Mouse (Mus musculus) MEL (cell line): ENCODE data around the gene Scamp1. TPM values are rescaled to one million over a fixed set of nuclear protein-coding genes. Genes with fewer than 3 reads are reported as not detected.

Experiments
- DNase-seq: peaks from one replicate; pipeline ENCODE4 v3.0.0; 2011; ENCODE audit warnings: low read depth, low spot score
- H3K27ac ChIP-seq: 2 replicates; pipeline ENCODE4 v1.5.1; 2012; ENCODE audit warnings: low read depth, mild to moderate bottlenecking, control low read depth, low read length, moderate library complexity; ENCODE audit not compliant: control insufficient read depth
- H3K27me3 ChIP-seq, 2 experiments: fragments of 150-350 bp in 1 of 2; sonication (generic) in 1 of 2; 2 replicates each; pipeline ENCODE4 v1.6.1; 2012; ENCODE audit warnings: low read length in 2 of 2, mild to moderate bottlenecking in 2 of 2, improper control_type of control experiment in 1 of 2, moderate library complexity in 1 of 2; ENCODE audit not compliant: insufficient read depth in 2 of 2, control insufficient read depth in 1 of 2
- H3K36me3 ChIP-seq, 2 experiments: 2 replicates each; pipeline ENCODE4 v1.6.1; 2012 to 2014; ENCODE audit warnings: low read length in 2 of 2, improper control_type of control experiment in 1 of 2, inconsistent platforms in 1 of 2, mild to moderate bottlenecking in 1 of 2; ENCODE audit not compliant: insufficient read depth in 2 of 2, control insufficient read depth in 1 of 2
- H3K4me1 ChIP-seq, 2 experiments: fragments of 150-350 bp in 1 of 2; sonication (generic) in 1 of 2; 2 replicates each; pipeline ENCODE4 v1.6.1; 2012; ENCODE audit warnings: low read length in 2 of 2, improper control_type of control experiment in 1 of 2, mild to moderate bottlenecking in 1 of 2; ENCODE audit not compliant: insufficient read depth in 2 of 2, control insufficient read depth in 1 of 2
- H3K4me3 ChIP-seq, 2 experiments: fragments of 150-350 bp in 1 of 2; sonication (generic) in 1 of 2; 2 replicates each; pipeline ENCODE4 v1.5.1; 2012; ENCODE audit warnings: low read depth in 2 of 2, low read length in 2 of 2, mild to moderate bottlenecking in 2 of 2, moderate library complexity in 2 of 2, control low read depth in 1 of 2, improper control_type of control experiment in 1 of 2; ENCODE audit not compliant: control insufficient read depth in 1 of 2, insufficient read depth in 1 of 2
- H3K79me2 ChIP-seq: 2 replicates; pipeline ENCODE4 v1.6.1; 2012; ENCODE audit warnings: mild to moderate bottlenecking, low read length, moderate library complexity; ENCODE audit not compliant: control insufficient read depth, poor library complexity, insufficient read depth
- H3K9ac ChIP-seq: 2 replicates; pipeline ENCODE4 v1.6.1; 2012; ENCODE audit warnings: low read depth, mild to moderate bottlenecking, control low read depth, low read length, moderate library complexity; ENCODE audit not compliant: control insufficient read depth, poor library complexity, severe bottlenecking
- H3K9me3 ChIP-seq: fragments of 150-350 bp; sonication (generic); replicated peaks from 2 replicates; pipeline ENCODE4 v1.6.1; 2012; ENCODE audit warnings: mild to moderate bottlenecking, low read length, improper control_type of control experiment, moderate library complexity; ENCODE audit not compliant: insufficient read depth
- BHLHE40 ChIP-seq: IDR thresholded peaks from 2 replicates; pipeline ENCODE4 v1.6.1; 2012; ENCODE audit warnings: low read depth, mild to moderate bottlenecking, inconsistent platforms, low read length, improper control_type of control experiment, borderline replicate concordance
- CHD1 ChIP-seq: IDR thresholded peaks from 2 replicates; pipeline ENCODE4 v1.6.1; 2012; ENCODE audit warnings: low read depth, mild to moderate bottlenecking, inconsistent platforms, low read length, improper control_type of control experiment
- CHD2 ChIP-seq: IDR thresholded peaks from 2 replicates; pipeline ENCODE4 v1.6.1; 2011; ENCODE audit warnings: low read length, improper control_type of control experiment
- CTCF ChIP-seq, 3 experiments: IDR thresholded peaks in 2 of 3; conservative IDR thresholded peaks in 1 of 3; 2 replicates each; pipeline ENCODE4 v1.5.1; 2011 to 2012; ENCODE audit warnings: low read length in 3 of 3, low read depth in 2 of 3, mild to moderate bottlenecking in 2 of 3, improper control_type of control experiment in 1 of 3, inconsistent platforms in 1 of 3, mixed read lengths in 1 of 3, moderate library complexity in 1 of 3; ENCODE audit not compliant: control insufficient read depth in 1 of 3, insufficient read depth in 1 of 3, poor library complexity in 1 of 3, severe bottlenecking in 1 of 3
- EP300 ChIP-seq, 2 experiments: IDR thresholded peaks; 2 replicates each; pipeline ENCODE4 v1.6.1; 2011; ENCODE audit warnings: improper control_type of control experiment in 2 of 2, low read length in 2 of 2, low read depth in 1 of 2, mild to moderate bottlenecking in 1 of 2
- ETS1 ChIP-seq: IDR thresholded peaks from 2 replicates; pipeline ENCODE4 v1.6.1; 2012; ENCODE audit warnings: low read depth, mild to moderate bottlenecking, inconsistent platforms, low read length, improper control_type of control experiment, moderate library complexity
- KAT2A ChIP-seq: conservative IDR thresholded peaks from 2 replicates; pipeline ENCODE4 v1.6.1; 2012; ENCODE audit warnings: low read depth, low read length, improper control_type of control experiment, inconsistent platforms
- MAFK ChIP-seq: IDR thresholded peaks from 2 replicates; pipeline ENCODE4 v1.6.1; 2011; ENCODE audit warnings: low read depth, mild to moderate bottlenecking, low read length, improper control_type of control experiment, borderline replicate concordance
- MAX ChIP-seq: IDR thresholded peaks from 2 replicates; pipeline ENCODE4 v1.6.1; 2011; ENCODE audit warnings: low read length, improper control_type of control experiment
- MEF2A ChIP-seq: IDR thresholded peaks from 2 replicates; pipeline ENCODE4 v1.6.1; 2014; ENCODE audit warnings: low read depth, mild to moderate bottlenecking, inconsistent platforms, low read length, improper control_type of control experiment; ENCODE audit not compliant: poor library complexity, insufficient replicate concordance, severe bottlenecking; ENCODE audit errors: extremely low read depth
- MYC ChIP-seq: IDR thresholded peaks from 2 replicates; pipeline ENCODE4 v1.6.1; 2011; ENCODE audit warnings: low read depth, mild to moderate bottlenecking, low read length, improper control_type of control experiment, moderate library complexity
- NELFE ChIP-seq: IDR thresholded peaks from 2 replicates; pipeline ENCODE4 v1.6.1; 2011; ENCODE audit warnings: low read depth, low read length, improper control_type of control experiment
- NRF1 ChIP-seq: IDR thresholded peaks from 2 replicates; pipeline ENCODE4 v1.6.1; 2014; ENCODE audit warnings: low read depth, mild to moderate bottlenecking, inconsistent platforms, low read length, improper control_type of control experiment, moderate library complexity; ENCODE audit not compliant: poor library complexity, insufficient read depth, severe bottlenecking
- POLR2A ChIP-seq, 2 experiments: IDR thresholded peaks; 2 replicates each; pipeline ENCODE4 v1.6.1; 2011 to 2012; ENCODE audit warnings: low read length in 2 of 2, mild to moderate bottlenecking in 2 of 2, control low read depth in 1 of 2, improper control_type of control experiment in 1 of 2, low read depth in 1 of 2, moderate library complexity in 1 of 2; ENCODE audit not compliant: control insufficient read depth in 1 of 2, insufficient read depth in 1 of 2, poor library complexity in 1 of 2
- POLR2AphosphoS2 ChIP-seq: IDR thresholded peaks from 2 replicates; pipeline ENCODE4 v1.6.1; 2011; ENCODE audit warnings: low read length, improper control_type of control experiment
- SMC3 ChIP-seq: IDR thresholded peaks from 2 replicates; pipeline ENCODE4 v1.6.1; 2011; ENCODE audit warnings: low read depth, low read length, improper control_type of control experiment
- TAL1 ChIP-seq: IDR thresholded peaks from 2 replicates; pipeline ENCODE4 v1.6.1; 2012; ENCODE audit warnings: mild to moderate bottlenecking, inconsistent platforms, low read length, moderate library complexity, mixed read lengths
- TBP ChIP-seq: IDR thresholded peaks from 2 replicates; pipeline ENCODE4 v1.8.0; 2011; ENCODE audit warnings: low read depth, low read length, improper control_type of control experiment
- UBTF ChIP-seq: IDR thresholded peaks from 2 replicates; pipeline ENCODE4 v1.6.1; 2012; ENCODE audit warnings: low read depth, mild to moderate bottlenecking, inconsistent platforms, low read length, improper control_type of control experiment, moderate library complexity, borderline replicate concordance; ENCODE audit not compliant: insufficient read depth
- USF1 ChIP-seq: IDR thresholded peaks from 2 replicates; pipeline ENCODE4 v1.6.1; 2014; ENCODE audit warnings: low read depth, mild to moderate bottlenecking, inconsistent platforms, low read length, improper control_type of control experiment, moderate library complexity
- polyA plus RNA-seq, 2 experiments: library from polyadenylated mRNA; stranded (reverse) in 1 of 2; unstranded in 1 of 2; fragments of >175 nt in 1 of 2; fragments of >200 nt in 1 of 2; gene quantifications; 2 replicates each; pipeline versions ENCODE4 v1.2.1 to v1.2.4; 2012; ENCODE audit warnings: low replicate concordance in 2 of 2, low read depth in 1 of 2; ENCODE audit not compliant: insufficient read length in 2 of 2, insufficient read depth in 1 of 2, missing spikeins in 1 of 2
- total RNA-seq: library from RNA; depleted of rRNA; stranded (reverse); fragments of 300-350 nt; gene quantifications from 2 replicates; pipeline ENCODE4 v1.2.3, GENCODE M21; 2012

Gene Scamp1
- total and polyA plus RNA-seq, 3 experiments, result 0.03 TPM; not detected in 2

DNA sequence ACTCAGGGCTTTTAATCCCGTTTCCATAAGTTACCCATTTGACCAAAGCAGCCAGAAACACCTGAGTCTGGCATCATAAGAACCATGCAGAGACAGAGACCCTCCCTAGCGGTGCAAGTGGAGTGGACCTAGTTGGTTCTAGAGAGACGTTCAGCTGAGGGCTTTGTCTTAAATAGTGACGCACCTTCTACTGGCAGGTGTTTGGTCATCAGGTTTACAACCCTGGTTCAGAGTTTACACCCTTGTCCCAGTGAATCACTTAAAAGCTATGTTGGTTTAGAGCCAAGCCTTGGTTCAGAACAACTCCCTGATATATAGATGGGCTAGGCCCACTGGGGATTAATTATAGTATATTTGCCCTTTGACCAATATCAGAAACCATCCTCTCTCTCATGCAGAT lies 92.4 kb downstream of the Scamp1 start:
- Histone ChIP-seq H3K36me3 (peaks cover 0 to 13% of the 10 kb centered on the region in 2 experiments; a peak in 2 of 4 replicates), H3K9me3 (no peaks in the 10 kb centered on the region), H3K27ac (no peak overlapping the region), H3K9ac (no peak overlapping the region), H3K4me1 (peaks cover 0 to 2% of the 10 kb centered on the region in 2 experiments; a peak in 1 of 4 replicates), H3K79me2 (peaks cover 10% of the 10 kb centered on the region; the same call in 1 of the 2 replicates), H3K27me3 (no peaks in the 10 kb centered on the region), H3K4me3 (no peak overlapping the region)
- TF ChIP-seq UBTF (no peak), MAFK (no peak), ETS1 (no peak), BHLHE40 (no peak), POLR2AphosphoS2 (no peak), CTCF (IDR thresholded peaks at IDR 0.05 in 2 of 3, conservative IDR thresholded peaks at IDR 0.05 in 1 of 3; ENCODE audit: control insufficient read depth in 1 of 3, insufficient read depth in 1 of 3, low read depth in 2 of 3, low read length in 3 of 3, poor library complexity in 1 of 3, severe bottlenecking in 1 of 3) (no peak), USF1 (no peak), EP300 (IDR thresholded peaks at IDR 0.05; ENCODE audit: low read depth in 1 of 2, low read length in 2 of 2) (no peak)
- no peak for DNase-seq

GRCm38 (mm10) chr13:94190386-94190785 lies 95.3 kb downstream of the Scamp1 start:
- Histone ChIP-seq H3K27me3 (no peaks in the 10 kb centered on the region), H3K4me3 (no peak overlapping the region), H3K79me2 (peaks cover 30% of the 10 kb centered on the region), H3K9ac (no peak overlapping the region), H3K4me1 (peaks cover 0 to 6% of the 10 kb centered on the region in 2 experiments; a peak in 2 of 4 replicates), H3K9me3 (no peaks in the 10 kb centered on the region), H3K27ac (no peak overlapping the region), H3K36me3 (peaks cover 2 to 11% of the 10 kb centered on the region in 2 experiments; a peak in 3 of 4 replicates)
- no peak for TF ChIP-seq CHD1
- no peak for TF ChIP-seq NRF1
- no peak for TF ChIP-seq NELFE
- no peak for DNase-seq

DNA sequence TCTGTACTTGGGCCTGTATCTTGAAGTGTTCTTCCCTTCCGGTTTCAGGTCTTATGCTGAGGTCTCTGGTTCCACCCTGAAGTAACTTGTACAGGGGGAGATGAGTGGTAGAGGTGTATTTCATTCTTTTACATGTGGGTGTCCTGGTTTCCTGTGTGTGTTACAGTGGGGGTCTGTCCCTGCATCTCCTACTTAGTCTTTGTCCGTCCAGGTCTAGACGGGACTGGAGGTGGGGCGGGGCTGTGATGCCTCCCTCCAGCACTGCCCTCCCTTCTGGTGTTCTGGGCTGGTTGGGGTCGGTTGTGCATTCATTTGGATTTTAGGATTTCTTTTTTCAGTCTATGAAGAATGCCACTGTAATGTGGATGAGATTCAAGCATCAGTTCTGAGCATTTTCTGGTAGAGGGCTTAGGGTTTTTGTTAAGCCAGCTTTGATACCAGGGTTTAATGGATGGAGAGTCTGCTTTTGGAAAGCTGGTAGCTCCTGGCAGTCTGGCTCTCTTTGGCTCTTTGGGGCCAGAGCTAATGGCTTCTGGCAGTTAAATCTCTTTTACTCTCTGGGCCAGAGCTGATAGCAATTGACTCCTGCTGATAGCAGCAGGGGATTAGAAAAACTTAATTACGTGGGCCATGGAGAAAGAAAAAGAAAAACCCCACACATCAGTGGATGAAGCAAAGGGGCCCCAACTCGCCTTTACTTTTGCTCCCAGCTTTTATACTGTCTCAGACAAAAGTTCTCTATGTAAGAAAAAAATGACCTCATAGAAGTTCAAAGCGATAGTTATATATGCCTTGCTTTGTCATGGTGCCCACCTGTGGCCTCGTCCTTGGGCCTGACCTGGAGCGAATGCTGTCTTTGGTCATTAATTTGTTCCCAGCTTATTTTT lies 97.2 kb downstream of the Scamp1 start:
- TF ChIP-seq NRF1 (no peak), CHD1 (no peak), UBTF (no peak), TBP (no peak), KAT2A (no peak), SMC3 (no peak), USF1 (no peak), EP300 (IDR thresholded peaks at IDR 0.05; ENCODE audit: low read depth in 1 of 2, low read length in 2 of 2) (no peak), POLR2A (IDR thresholded peaks at IDR 0.05; ENCODE audit: control insufficient read depth in 1 of 2, insufficient read depth in 1 of 2, low read depth in 1 of 2, low read length in 2 of 2, poor library complexity in 1 of 2) (no peak), MAX (no peak), MYC (no peak), TAL1 (no peak), ETS1 (no peak), MEF2A (no peak), MAFK (no peak), CTCF (IDR thresholded peaks at IDR 0.05 in 2 of 3, conservative IDR thresholded peaks at IDR 0.05 in 1 of 3; ENCODE audit: control insufficient read depth in 1 of 3, insufficient read depth in 1 of 3, low read depth in 2 of 3, low read length in 3 of 3, poor library complexity in 1 of 3, severe bottlenecking in 1 of 3) (no peak), CHD2 (no peak)
- H3K27ac ChIP-seq, result no peak overlapping the region
- no peaks in the 10 kb centered on the region for H3K27me3 ChIP-seq
- peaks cover 11 to 20% of the 10 kb centered on the region in 2 experiments for H3K4me1 ChIP-seq
- no peak overlapping the region for H3K4me3 ChIP-seq
- no peaks in the 10 kb centered on the region for H3K9me3 ChIP-seq
- H3K79me2 ChIP-seq, result peaks cover 39% of the 10 kb centered on the region
- no peak overlapping the region for H3K9ac ChIP-seq
- no peak for DNase-seq
- H3K36me3 ChIP-seq, result peaks cover 12 to 20% of the 10 kb centered on the region in 2 experiments
